Mouse (Mus musculus) liver, embryonic 15.5 days (tissue): Measurements from ENCODE around the gene Dnali1. TPM values are rescaled to one million over a fixed set of nuclear protein-coding genes. Genes with fewer than 3 reads are reported as not detected.
A peak's percentile ranks its signal among the peaks of the same experiment; 100 is the strongest.

Experiments used
- ATAC-seq: fragments of 200-750 bp; cut with Nextera tagmentation; 2 replicates; pipeline ENCODE4 v1.8.0; 2017; ENCODE audit warnings: moderate number of reproducible peaks, mild to moderate bottlenecking, moderate library complexity; ENCODE audit not compliant: insufficient read depth
- H3K27ac ChIP-seq: fragments of 300-500 bp; sonication (generic); replicated peaks from 2 replicates; pipeline ENCODE4 v1.5.1; 2015; ENCODE audit warnings: mild to moderate bottlenecking, inconsistent platforms
- H3K27me3 ChIP-seq: fragments of 300-500 bp; sonication (generic); 2 replicates; pipeline ENCODE4 v1.6.1; 2015; ENCODE audit warnings: mild to moderate bottlenecking, inconsistent platforms
- H3K36me3 ChIP-seq: fragments of 300-500 bp; sonication (generic); replicated peaks from 2 replicates; pipeline ENCODE4 v1.6.1; 2015; ENCODE audit warnings: moderate library complexity, mild to moderate bottlenecking, inconsistent platforms
- H3K4me1 ChIP-seq: fragments of 300-500 bp; sonication (generic); replicated peaks from 2 replicates; pipeline ENCODE4 v1.6.1; 2015; ENCODE audit warnings: inconsistent platforms
- H3K4me2 ChIP-seq: fragments of 300-500 bp; sonication (generic); 2 replicates; pipeline ENCODE4 v1.6.1; 2015; ENCODE audit warnings: moderate library complexity, mild to moderate bottlenecking, inconsistent platforms
- H3K4me3 ChIP-seq: fragments of 300-500 bp; sonication (generic); replicated peaks from 2 replicates; pipeline ENCODE4 v1.5.1; 2015; ENCODE audit warnings: mild to moderate bottlenecking, inconsistent platforms
- H3K9ac ChIP-seq: fragments of 300-500 bp; sonication (generic); 2 replicates; pipeline ENCODE4 v1.6.1; 2015; ENCODE audit warnings: moderate library complexity, mild to moderate bottlenecking, inconsistent platforms
- H3K9me3 ChIP-seq: fragments of 300-500 bp; sonication (generic); replicated peaks from 2 replicates; pipeline ENCODE4 v1.6.1; 2016; ENCODE audit warnings: inconsistent platforms
- WGBS: fragments of 180-500 bp; shearing (Covaris S2); methylation state at CpG from one replicate; pipeline ENCODE4 v1.1.7; 2015; ENCODE audit warnings: mixed read lengths; ENCODE audit not compliant: insufficient replicate concordance; 5-methylcytosine and 5-hydroxymethylcytosine counted together
- polyA plus RNA-seq: library from polyadenylated mRNA; unstranded; fragments of >200 nt; fragmentation: Nextera tagmentation; extraction: Ambion mirVana; gene quantifications from 2 replicates; pipeline ENCODE4 v1.2.1, GENCODE M21; 2015

Dnali1 gene
- polyA plus RNA-seq, 1 experiment from 2014 or later = not detected

GRCm38 (mm10) chr4:125078698-125079097, 13.2 kb upstream of the Dnali1 start:
- Histone ChIP-seq H3K4me1 (peaks cover 9% of the 10 kb centered on the region), H3K9ac (no peak overlapping the region), H3K27me3 (no peaks in the 10 kb centered on the region), H3K4me3 (no peak overlapping the region), H3K27ac (no peak overlapping the region), H3K9me3 (no peaks in the 10 kb centered on the region), H3K4me2 (no peak overlapping the region), H3K36me3 (peaks cover 37% of the 10 kb centered on the region)
- no peak for ATAC-seq
- 83% methylated on average over 2 of the region's 2 CpGs for WGBS

GRCm38 (mm10) chr4:125077700-125078099, 12.2 kb upstream of the Dnali1 start:
- H3K4me3 ChIP-seq = no peak overlapping the region
- no peaks in the 10 kb centered on the region for H3K27me3 ChIP-seq
- peaks cover under 1% of the 10 kb centered on the region; the same call in 1 of the 2 replicates for H3K4me1 ChIP-seq
- H3K27ac ChIP-seq = no peak overlapping the region
- H3K36me3 ChIP-seq = peaks cover 47% of the 10 kb centered on the region
- no peak for ATAC-seq
- no peak overlapping the region for H3K9ac ChIP-seq
- WGBS = 66% methylated on average over 2 of the region's 2 CpGs
- H3K9me3 ChIP-seq = no peaks in the 10 kb centered on the region
- no peak overlapping the region for H3K4me2 ChIP-seq

GRCm38 (mm10) chr4:125066490-125067370, 1.2 kb upstream of the Dnali1 start, which contains the start of gene Snip1:
TSS of gene Snip1 (plus strand) at chr4:125066672.
- peak within 1 kb of the TSS; percentile 84 for H3K9ac ChIP-seq
- peaks cover 16% of the 10 kb centered on the region for H3K27me3 ChIP-seq
- peak within 1 kb of the TSS; percentile 92 for H3K4me3 ChIP-seq
- peaks cover 43% of the 10 kb centered on the region for H3K36me3 ChIP-seq
- peak within 1 kb of the TSS; percentile 96 for H3K4me2 ChIP-seq
- peaks cover 25% of the 10 kb centered on the region for H3K4me1 ChIP-seq
- H3K9me3 ChIP-seq = no peaks in the 10 kb centered on the region
- under 1% methylated on average over 78 of the region's 78 CpGs for WGBS
- peak within 1 kb of the TSS; percentile 81 for H3K27ac ChIP-seq
- ATAC-seq = peak; percentile 94

- peaks cover 25% of the 10 kb centered on the region for H3K4me1 ChIP-seq
- no peak overlapping the region for H3K27ac ChIP-seq
- H3K9ac ChIP-seq = no peak overlapping the region
- no peak for ATAC-seq
- peaks cover 14% of the 10 kb centered on the region for H3K36me3 ChIP-seq
- no peak overlapping the region for H3K4me3 ChIP-seq
- WGBS = 47% methylated on average over 8 of the region's 8 CpGs
- no peaks in the 10 kb centered on the region for H3K9me3 ChIP-seq
- no peak overlapping the region for H3K4me2 ChIP-seq
- peaks cover 16% of the 10 kb centered on the region for H3K27me3 ChIP-seq
Measured at GRCm38 (mm10) chr4:125063829-125064228, 1.7 kb downstream of the Dnali1 start.

GRCm38 (mm10) chr4:125059025-125059424, 6.5 kb downstream of the Dnali1 start:
- H3K36me3 ChIP-seq = peaks cover 21% of the 10 kb centered on the region
- H3K27ac ChIP-seq = no peak overlapping the region
- H3K9me3 ChIP-seq = no peaks in the 10 kb centered on the region
- no peak for ATAC-seq
- no peak overlapping the region for H3K9ac ChIP-seq
- no peak overlapping the region for H3K4me3 ChIP-seq
- 5% methylated on average over 8 of the region's 8 CpGs for WGBS
- H3K4me2 ChIP-seq = peak overlapping the region; percentile 37
- no peaks in the 10 kb centered on the region for H3K27me3 ChIP-seq
- peaks cover 11% of the 10 kb centered on the region for H3K4me1 ChIP-seq

GRCm38 (mm10) chr4:125058033-125058432, 7.5 kb downstream of the Dnali1 start:
- H3K27me3 ChIP-seq = no peaks in the 10 kb centered on the region
- WGBS = 59% methylated on average over 5 of the region's 5 CpGs

GRCm38 (mm10) chr4:125057273-125057672, 8.2 kb downstream of the Dnali1 start:
- Histone ChIP-seq H3K36me3 (peaks cover 37% of the 10 kb centered on the region), H3K4me3 (no peak overlapping the region), H3K4me2 (no peak overlapping the region), H3K27ac (no peak overlapping the region), H3K4me1 (peaks cover 11% of the 10 kb centered on the region), H3K9ac (no peak overlapping the region), H3K9me3 (no peaks in the 10 kb centered on the region), H3K27me3 (no peaks in the 10 kb centered on the region)
- WGBS = 22% methylated on average over 3 of the region's 3 CpGs
- ATAC-seq = no peak

More at GRCm38 (mm10) chr4:125058033-125058432, 7.5 kb downstream of the Dnali1 start:
- Histone ChIP-seq H3K4me1 (peaks cover 11% of the 10 kb centered on the region), H3K9ac (no peak overlapping the region), H3K4me2 (no peak overlapping the region), H3K9me3 (no peaks in the 10 kb centered on the region), H3K36me3 (peaks cover 30% of the 10 kb centered on the region), H3K4me3 (no peak overlapping the region), H3K27ac (no peak overlapping the region)
- no peak for ATAC-seq

- 73% methylated on average over 4 of the region's 4 CpGs for WGBS
- H3K36me3 ChIP-seq = peaks cover 45% of the 10 kb centered on the region
Measured at GRCm38 (mm10) chr4:125056476-125056875, 9.0 kb downstream of the Dnali1 start.

GRCm38 (mm10) chr4:125055385-125055784, 10.1 kb downstream of the Dnali1 start:
- ATAC-seq = no peak
- peaks cover 55% of the 10 kb centered on the region for H3K36me3 ChIP-seq
- H3K27ac ChIP-seq = 0 out of 2 replicates have a peak overlapping the region, but pooled peaks have one; percentile 38

More at GRCm38 (mm10) chr4:125056476-125056875, 9.0 kb downstream of the Dnali1 start:
- H3K27me3 ChIP-seq = no peaks in the 10 kb centered on the region
- H3K4me1 ChIP-seq = peaks cover 11% of the 10 kb centered on the region
- no peaks in the 10 kb centered on the region for H3K9me3 ChIP-seq
- no peak overlapping the region for H3K27ac ChIP-seq
- no peak overlapping the region for H3K9ac ChIP-seq
- no peak overlapping the region for H3K4me3 ChIP-seq
- ATAC-seq = no peak
- no peak overlapping the region for H3K4me2 ChIP-seq

GRCm38 (mm10) chr4:125044454-125044853, 21.0 kb downstream of the Dnali1 start:
- Histone ChIP-seq H3K9ac (no peak overlapping the region), H3K9me3 (no peaks in the 10 kb centered on the region), H3K27me3 (no peaks in the 10 kb centered on the region), H3K27ac (no peak overlapping the region), H3K4me1 (peaks cover 7% of the 10 kb centered on the region), H3K4me2 (no peak overlapping the region), H3K4me3 (no peak overlapping the region), H3K36me3 (peaks cover 97% of the 10 kb centered on the region)
- no peak for ATAC-seq
- 74% methylated on average over 7 of the region's 7 CpGs for WGBS

More at GRCm38 (mm10) chr4:125055385-125055784, 10.1 kb downstream of the Dnali1 start:
- Histone ChIP-seq H3K4me3 (no peak overlapping the region), H3K9ac (no peak overlapping the region), H3K4me1 (peaks cover 11% of the 10 kb centered on the region), H3K9me3 (no peaks in the 10 kb centered on the region), H3K27me3 (no peaks in the 10 kb centered on the region), H3K4me2 (no peak overlapping the region)
- WGBS = 66% methylated on average over 9 of the region's 9 CpGs

GRCm38 (mm10) chr4:125034341-125034740, 31.2 kb downstream of the Dnali1 start:
- Histone ChIP-seq H3K9ac (no peak overlapping the region), H3K9me3 (no peaks in the 10 kb centered on the region), H3K4me3 (no peak overlapping the region), H3K4me2 (no peak overlapping the region), H3K27me3 (no peaks in the 10 kb centered on the region), H3K36me3 (peaks cover 48% of the 10 kb centered on the region), H3K4me1 (peaks cover 57% of the 10 kb centered on the region), H3K27ac (no peak overlapping the region)
- no peak for ATAC-seq
- 85% methylated on average over 4 of the region's 4 CpGs for WGBS
